Mouse (Mus musculus): ENCODE results near the gene Gm20388. TPM values are rescaled to one million over a fixed set of nuclear protein-coding genes. Genes with fewer than 3 reads are reported as not detected.
"Not testable (repeated sequence)": the region's sequence is repeated elsewhere in the genome, so short reads cannot be mapped to it uniquely, and the experiment has no call there.

The Gm20388 gene
- total RNA-seq, 2 experiments from 2014 or later = 6.8 to 7.8 TPM

DNA sequence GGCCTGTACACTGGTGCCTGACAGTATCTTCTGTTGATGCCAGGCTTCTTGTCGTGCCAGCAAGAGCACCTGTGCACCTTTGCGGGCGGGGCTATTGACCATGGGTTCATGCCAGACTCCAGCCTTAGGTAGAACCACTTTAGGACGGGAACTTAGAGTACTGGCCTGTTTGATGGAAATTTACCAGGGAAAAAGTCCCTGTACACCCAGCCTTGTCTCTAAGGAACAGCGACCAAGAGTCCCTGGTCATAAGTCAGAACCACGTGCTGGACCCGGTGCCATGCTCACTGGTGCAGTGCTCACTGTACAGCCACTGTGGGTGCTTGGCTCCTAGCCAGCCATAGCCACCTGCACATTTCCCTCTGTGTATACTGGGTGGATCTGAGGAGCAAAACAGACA lies 3478.4 kb downstream of the Gm20388 start:
- no peak for DNase-seq
- intact Hi-C loops (cut with DNase I) = no loop called here

DNA sequence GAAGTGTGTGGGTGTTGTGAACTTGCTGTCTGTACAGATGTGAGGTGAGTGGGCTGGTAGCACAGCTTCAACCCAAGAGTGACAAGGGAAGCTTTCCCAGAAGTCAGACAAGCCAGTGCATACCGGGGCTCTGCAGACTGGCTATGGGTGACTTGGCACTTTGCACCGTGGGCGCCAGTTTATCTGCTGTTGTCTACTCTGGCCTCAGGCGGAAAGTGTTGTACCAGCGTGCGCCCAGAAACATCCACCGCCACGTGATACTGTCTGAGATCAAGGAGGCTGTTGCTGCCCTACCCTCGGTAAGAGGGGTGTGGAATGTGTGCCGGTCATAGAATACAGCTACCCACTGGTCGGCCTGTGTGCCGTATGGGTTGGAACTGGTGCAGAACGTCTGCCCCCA lies 3487.7 kb downstream of the Gm20388 start:
- DNase-seq = no peak
- intact Hi-C loops (cut with DNase I) = no loop called here

- intact Hi-C loops (cut with DNase I) = loop anchor here (10.0 kb wide), 1 partner anchor 77 kb away; no protein-coding TSS in a partner anchor
- DNase-seq = no peak
These were observed 3491.3 kb downstream of the Gm20388 start for GRCm38 (mm10) chr8:123401936-123402335.

DNA sequence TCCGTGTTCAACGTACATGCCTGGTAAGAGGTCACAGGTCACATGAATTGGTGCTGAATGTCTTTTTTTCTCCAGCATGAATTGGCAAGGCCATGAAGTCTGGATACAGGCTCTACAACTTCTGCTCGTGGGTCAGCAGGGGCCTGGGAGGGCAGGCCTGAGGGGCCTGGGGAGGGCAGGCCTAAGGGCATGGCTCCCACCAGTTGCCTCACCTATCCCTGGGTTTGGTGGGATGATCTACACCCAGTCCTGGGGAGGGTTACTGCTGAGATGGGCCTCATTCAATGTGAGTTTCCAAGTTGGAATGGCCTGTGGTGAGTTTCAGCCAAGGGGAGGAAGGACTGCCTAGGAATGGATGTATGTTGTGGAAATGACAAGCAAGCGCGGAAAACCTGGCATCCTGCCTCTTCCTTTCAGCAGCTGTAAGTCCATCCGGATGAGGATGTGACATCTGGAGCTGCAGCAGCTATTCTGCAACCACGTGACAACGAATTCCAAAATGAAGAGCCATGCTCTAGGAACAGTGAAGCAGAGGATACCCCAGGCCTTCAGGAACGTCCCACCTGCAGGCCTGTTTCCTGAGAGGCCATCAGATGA lies 3492.2 kb downstream of the Gm20388 start:
- DNase-seq = no peak
- intact Hi-C loops (cut with DNase I) = loop anchor here (10.0 kb wide), 1 partner anchor 78 kb away; no protein-coding TSS in a partner anchor

GRCm38 (mm10) chr8:123404521-123404920 lies 3493.9 kb downstream of the Gm20388 start:
- no peak for DNase-seq
- intact Hi-C loops (cut with DNase I) = loop anchor here (10.0 kb wide), 1 partner anchor 80 kb away; no protein-coding TSS in a partner anchor

DNA sequence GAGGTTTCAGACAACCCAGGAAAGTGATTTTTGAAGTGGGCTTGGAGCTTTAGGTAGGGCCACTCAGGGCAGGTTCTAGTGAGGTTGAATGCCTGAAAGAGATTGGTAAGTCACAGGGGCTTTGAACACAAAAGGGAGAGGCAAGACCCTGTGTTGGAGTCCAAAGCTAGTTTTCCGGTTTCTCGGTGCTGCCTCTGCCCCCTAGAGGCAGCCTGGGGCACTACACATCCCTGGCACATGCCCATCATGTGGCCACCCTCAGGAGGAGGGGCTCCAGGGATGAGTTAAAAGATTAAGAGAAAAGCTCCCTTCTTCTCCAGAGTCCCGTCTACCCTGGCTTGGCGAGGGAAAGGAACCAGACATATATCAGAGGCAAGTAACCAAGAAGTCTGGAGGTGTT lies 3496.1 kb downstream of the Gm20388 start, which contains the start of gene Mc1r:
Mc1r (plus strand) TSS at position 322 of the 400 bp plus-strand sequence.
- peak; percentile 40 to 43 for DNase-seq
- intact Hi-C loops (cut with DNase I) = loop anchor here (10.0 kb wide), 1 partner anchor 82 kb away; no protein-coding TSS in a partner anchor

- no peak for DNase-seq
These were observed 3497.0 kb downstream of the Gm20388 start for GRCm38 (mm10) chr8:123407612-123408011.

DNA sequence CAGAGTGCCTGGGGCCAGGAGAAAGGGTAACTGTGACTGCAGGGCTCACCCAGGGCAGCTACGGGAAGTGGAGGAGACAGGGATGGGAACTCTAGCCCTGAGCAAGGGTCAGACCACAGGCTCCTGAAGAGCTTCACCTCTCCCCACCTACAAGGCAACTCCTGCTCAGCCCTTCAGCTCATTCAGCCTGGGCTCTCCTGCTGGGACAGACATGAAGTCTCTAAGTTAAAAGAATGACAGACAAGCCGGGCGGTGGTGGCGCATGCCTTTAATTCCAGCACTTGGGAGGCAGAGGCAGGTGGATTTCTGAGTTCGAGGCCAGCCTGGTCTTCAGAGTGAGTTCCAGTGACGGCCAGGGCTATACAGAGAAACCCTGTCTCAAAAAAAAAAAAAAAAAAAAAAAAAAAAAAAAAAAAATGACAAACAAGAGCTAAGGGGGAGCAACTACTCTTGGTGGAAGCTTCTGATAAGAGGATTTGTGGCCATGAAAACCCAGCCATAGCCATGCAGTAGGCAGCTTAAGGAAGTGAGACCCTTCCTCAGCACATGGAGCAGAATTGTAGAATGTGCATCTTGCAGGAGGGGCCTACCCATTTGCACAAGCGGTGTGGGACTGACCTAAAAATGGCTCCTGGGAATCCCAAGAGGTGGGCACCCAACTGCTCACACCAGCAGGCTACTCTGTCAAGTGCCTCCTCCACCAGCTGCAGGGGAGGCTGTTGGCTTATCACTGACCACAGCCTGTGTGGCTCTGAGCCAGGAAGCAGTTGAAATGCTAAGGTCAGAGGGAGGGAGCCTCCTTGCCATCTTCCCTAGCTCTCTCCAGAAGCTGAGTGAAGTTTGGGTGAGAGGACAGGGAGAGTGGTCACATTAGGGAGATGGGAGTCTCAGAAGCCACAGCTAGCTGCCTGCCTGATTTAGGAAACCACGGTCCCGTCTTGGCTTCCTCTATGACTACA lies 3498.2 kb downstream of the Gm20388 start:
- DNase-seq = no peak
- intact Hi-C loops (cut with DNase I) = loop anchor here (10.0 kb wide), 1 partner anchor 84 kb away; no protein-coding TSS in a partner anchor

More at GRCm38 (mm10) chr8:123407612-123408011, 3497.0 kb downstream of the Gm20388 start:
- intact Hi-C loops (cut with DNase I) = loop anchor here (10.0 kb wide), 1 partner anchor 83 kb away; no protein-coding TSS in a partner anchor

DNA sequence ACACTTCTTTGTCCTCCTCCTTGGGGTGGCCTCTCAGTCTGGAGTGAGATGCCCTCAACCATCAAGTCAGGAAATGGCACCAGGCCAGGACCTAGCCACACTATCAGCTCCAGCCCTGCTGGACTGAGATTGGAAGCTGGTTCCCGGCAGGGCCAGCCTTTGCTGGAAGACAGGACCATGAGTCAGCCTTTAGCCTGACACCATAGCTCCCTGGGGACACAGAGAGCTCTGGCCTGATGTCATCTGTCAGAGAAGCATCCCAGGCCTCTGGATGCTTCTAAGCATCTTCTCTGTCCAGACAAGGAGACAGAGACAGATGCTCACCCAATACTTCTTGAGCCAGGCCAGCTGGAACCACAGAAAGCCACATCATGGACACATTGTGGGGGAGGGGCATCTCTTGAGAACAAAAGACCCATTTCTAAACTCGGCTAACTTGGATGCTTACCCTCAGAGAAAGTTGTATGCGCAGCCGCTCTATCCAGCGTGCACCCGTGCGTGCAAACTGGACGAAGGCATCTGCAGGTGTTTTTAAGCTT lies 3499.5 kb downstream of the Gm20388 start:
- intact Hi-C loops (cut with DNase I) = no loop called here
- DNase-seq = peak in 1 of 2 experiments; percentile 33

DNA sequence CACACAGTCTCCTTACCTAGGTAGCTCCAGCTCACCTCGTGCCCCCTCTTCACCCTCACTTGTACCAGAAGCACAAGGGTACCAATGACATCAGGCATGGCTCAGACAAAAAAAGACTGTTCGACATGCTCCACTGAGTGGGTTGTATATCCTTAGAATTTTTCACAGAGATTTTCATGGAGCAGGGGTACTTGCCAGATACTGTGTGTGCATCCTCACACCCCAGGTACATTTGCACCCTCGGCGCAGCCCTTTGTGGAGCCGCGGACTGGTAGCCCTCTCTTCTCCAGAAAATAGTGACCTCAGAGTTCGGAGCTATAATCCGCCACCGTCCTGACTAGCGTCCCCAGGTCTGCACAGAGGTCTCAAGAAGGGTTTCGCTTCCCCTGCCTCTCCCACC lies 3500.1 kb downstream of the Gm20388 start:
- DNase-seq = no peak
- intact Hi-C loops (cut with DNase I) = no loop called here

DNA sequence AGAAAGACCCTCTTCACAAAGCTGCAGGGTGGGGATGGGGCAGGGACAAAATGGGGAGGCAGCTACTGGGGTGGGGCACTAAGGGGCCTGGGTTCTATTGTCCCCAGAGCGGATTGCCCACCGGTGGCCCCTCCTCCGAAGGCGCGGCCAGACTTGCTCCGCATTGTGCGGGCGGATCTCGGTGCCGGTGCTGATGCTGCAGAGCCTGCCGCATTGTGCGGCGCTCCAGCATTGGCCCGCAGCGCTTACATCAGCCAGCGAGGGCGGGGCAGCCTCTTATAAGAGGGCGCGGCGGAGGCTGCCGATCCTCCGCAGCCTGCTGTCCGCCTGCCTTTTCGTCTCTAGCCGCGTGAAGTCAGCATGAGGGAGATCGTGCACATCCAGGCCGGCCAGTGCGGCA lies 3500.6 kb downstream of the Gm20388 start, which contains the start of gene Tubb3:
Tubb3 (plus strand) TSS at position 179 of the 400 bp plus-strand sequence.
- DNase-seq = no peak
- intact Hi-C loops (cut with DNase I) = no loop called here

DNA sequence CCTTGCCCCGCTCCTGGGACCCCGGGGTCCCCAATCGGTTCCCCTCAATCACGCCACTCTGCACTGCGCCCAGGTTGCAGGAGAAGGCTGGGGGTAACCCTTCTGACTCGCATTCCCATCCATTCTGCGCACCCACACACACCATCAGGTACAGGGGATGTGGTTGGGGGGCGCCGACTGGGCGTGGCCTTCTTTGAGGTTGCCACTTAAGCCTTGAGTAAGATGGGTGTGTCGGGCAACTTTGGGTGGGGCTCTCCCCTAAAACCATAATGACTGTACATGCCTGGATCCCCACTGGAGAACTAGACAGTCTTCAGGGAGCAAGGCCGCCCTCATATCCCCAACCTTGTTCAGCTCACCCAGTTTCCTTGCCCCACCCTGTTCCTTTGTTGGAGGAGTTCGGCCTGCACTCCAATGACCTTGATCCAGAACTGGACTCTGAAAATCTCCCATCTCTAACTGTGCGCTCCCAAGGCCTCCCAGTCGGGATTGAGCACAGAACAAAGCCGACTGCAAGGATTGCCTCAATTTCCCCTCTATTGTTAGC lies 3501.2 kb downstream of the Gm20388 start:
- intact Hi-C loops (cut with DNase I) = no loop called here

GRCm38 (mm10) chr8:123412560-123413170 lies 3502.0 kb downstream of the Gm20388 start:
- DNase-seq = no peak
- intact Hi-C loops (cut with DNase I) = no loop called here

More for the DNA sequence above, 3501.2 kb downstream of the Gm20388 start:
- no peak for DNase-seq

DNA sequence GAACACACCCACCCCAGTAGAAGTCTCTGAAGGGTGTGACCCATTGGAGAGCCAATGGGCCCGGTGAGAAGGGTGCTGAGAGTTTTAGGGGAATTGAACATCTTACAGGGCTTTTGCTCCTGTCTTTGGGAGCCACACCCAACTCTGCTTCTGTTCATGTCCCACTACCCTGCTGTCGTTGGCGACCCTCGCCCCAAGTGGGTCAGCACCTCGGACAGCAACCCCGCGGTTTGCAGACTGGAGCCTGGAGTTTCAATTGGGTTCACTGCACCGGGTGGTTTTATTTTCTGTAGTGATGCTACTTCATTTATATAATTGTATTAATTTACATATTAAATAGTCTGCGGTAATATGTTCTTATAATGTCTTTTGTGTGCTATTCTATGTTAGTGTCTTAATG lies 3503.6 kb downstream of the Gm20388 start:
- DNase-seq = no peak
- intact Hi-C loops (cut with DNase I) = loop anchor here (1.0 kb wide), 1 partner anchor 120 kb away; no protein-coding TSS in a partner anchor

DNA sequence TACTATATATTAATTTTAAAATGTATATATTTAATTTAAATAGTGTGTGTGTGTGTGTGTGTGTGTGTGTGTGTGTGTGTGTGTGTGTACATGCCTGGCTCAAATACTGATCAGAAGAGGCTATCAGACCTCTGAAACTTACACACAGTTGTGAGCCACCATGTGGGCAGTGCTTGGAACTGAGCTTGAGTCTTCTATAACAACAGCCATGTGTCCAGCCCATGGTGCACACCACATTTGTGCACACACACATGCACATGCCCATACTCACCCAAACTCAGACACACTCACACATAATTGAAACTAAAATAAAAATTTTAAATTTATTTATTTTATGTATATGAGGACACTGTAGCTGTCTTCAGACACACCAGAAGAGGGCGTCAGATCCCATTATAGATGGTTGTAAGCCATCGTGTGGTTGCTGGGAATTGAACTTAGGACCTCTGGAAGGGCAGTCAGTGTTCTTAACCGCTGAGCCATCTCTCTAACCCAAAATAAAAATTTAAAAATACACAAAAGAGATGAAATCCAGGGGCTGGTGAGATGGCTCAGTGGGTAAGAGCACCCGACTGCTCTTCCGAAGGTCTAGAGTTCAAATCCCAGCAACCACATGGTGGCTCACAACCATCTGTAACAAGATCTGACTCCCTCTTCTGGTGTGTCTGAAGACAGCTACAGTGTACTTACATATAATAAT lies 3504.5 kb downstream of the Gm20388 start:
- not testable (repeated sequence) for DNase-seq
- intact Hi-C loops (cut with DNase I) = loop anchor here (1.0 kb wide), 1 partner anchor 121 kb away; no protein-coding TSS in a partner anchor

DNA sequence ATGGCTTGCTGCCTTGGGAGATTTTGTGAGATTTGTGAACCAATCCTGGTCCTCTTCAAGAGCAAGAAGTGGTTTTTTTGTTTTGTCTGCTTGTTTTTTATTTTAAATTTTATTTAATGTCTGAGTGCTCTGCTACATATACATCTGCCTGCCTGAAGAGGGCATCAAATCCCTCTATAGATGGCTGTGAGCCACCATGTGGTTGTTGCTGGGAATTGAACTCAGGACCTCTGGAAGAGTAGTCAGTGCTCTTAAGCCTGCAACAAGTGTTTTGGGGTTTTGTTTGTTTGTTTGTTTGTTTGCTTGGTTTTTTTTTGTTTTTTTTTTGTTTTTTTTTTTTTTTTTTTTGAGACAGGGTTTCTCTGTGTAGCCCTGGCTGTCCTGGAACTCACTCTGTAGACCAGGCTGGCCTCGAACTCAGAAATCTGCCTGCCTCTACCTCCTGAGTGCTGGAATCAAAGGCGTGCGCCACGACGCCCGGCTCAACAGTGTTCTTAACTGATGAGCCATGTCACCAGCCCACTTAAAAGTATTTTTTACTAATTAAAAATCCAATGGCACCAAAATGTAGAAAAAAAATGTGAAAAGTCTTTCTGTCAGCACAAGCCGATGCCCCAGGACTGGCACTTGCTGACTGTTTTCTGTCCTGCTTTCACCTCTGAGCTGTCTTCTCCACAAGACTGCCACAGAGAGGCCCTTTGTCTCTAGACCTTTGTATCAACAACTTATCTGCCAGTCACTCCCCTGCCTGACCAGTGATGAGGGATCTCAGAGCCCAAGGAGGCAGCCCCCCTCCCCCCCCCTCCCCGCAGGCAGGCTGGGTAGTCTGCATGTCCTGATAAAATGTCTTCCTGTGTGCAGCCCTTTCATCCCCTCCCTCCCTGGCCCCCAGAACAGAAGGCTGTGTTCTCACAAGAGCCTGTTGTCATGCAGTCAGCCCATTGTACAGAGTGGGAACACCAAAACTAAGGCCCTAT lies 3505.6 kb downstream of the Gm20388 start:
- DNase-seq = no peak
- intact Hi-C loops (cut with DNase I) = no loop called here

DNA sequence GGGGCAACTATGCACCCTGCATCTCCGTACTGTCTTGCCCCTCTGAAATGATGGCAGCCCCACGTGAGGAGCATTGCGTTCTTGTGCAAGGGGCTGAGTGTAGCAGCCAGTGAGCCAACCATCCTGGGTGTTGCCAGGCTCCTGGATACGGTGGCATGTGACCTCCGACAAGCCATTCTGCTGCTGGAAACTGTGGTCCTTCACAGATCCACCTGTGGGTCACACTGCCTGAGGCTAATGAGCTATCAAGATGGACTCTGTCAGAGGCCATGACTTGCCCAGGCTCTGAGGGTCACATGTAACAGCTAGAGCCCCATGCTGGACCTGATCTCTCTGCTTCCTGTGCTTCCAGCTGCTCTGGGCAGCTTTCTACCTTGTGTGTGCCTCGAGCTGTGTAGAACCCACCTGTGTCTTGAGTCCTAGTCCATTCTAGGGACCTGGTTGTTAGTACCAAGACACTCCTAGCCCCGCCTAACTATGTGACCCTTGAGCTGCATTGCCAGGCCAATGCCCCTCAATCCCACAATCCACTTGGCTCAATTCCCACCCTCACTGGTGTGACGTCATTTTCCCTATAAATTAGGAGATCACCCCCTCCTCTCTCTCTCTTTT lies 3506.4 kb downstream of the Gm20388 start:
- no peak for DNase-seq
- intact Hi-C loops (cut with DNase I) = no loop called here

- DNase-seq = no peak
- intact Hi-C loops (cut with DNase I) = no loop called here
These were observed 3509.1 kb downstream of the Gm20388 start for GRCm38 (mm10) chr8:123419711-123420110.
